Mouse (Mus musculus): ENCODE results near the gene Epn2. TPM values are rescaled to one million over a fixed set of nuclear protein-coding genes. Genes with fewer than 3 reads are reported as not detected.

Gene Epn2
- total and polyA plus RNA-seq, 3 experiments = 20.4 to 24.9 (median 23.1) TPM

DNA sequence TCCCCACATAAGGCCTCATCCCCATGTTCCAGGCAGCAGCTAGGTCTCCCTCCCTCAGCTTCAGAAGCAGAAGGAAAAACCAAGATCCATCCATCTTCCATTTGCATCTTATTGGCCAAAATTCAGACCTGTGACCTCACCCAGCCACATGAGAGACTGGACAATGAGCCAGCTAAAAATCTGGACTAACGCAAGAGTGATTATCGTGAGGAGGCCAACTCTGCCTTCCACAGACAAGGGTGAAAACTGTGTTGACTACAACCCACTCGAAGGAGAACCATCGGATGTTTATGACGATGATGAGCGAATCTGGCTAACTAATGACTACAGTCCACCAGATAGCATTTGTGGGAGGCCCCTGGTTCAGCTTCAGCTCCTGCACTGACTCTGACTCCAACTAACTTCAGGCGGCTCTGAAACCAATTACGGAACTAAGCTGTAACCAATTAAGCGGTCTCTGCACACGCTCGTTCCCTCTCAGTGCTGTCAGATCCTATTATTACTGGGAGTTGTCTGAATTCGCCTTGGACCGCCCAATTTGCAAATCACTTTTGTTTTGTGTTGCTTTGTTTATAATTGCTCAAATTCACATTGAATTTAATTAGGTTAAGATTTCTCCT, 96.2 kb downstream of the Epn2 start:
- 85% methylated on average over 13 of the region's 13 CpGs for WGBS
- DNase-seq = no peak
- Histone ChIP-seq H3K27me3 (ENCODE audit: control insufficient read depth, insufficient read depth, low read length) (no peaks in the 10 kb centered on the region), H3K9ac (ENCODE audit: low read depth, low read length) (no peak overlapping the region), H3K27ac (no peak overlapping the region), H3K4me3 (no peak overlapping the region), H3K79me2 (replicated peaks; ENCODE audit: control insufficient read depth, insufficient read depth, low read length) (no peaks in the 10 kb centered on the region), H3K4me1 (ENCODE audit: control insufficient read depth, insufficient read depth, low read length) (peaks cover 2% of the 10 kb centered on the region; the same call in 1 of the 2 replicates), H3K36me3 (ENCODE audit: control insufficient read depth, insufficient read depth, low read length) (no peaks in the 10 kb centered on the region)
- TF ChIP-seq POLR2A (IDR thresholded peaks at IDR 0.05; ENCODE audit: insufficient read depth, low read depth, low read length) (no peak), EP300 (IDR thresholded peaks at IDR 0.05; ENCODE audit: insufficient read depth, low read depth, low read length) (no peak), CTCF (IDR thresholded peaks at IDR 0.05) (no peak)
- intact Hi-C loops (cut with DNase I) = loop anchor here (5.0 kb wide), 1 partner anchor 41 kb away; no protein-coding TSS in a partner anchor

DNA sequence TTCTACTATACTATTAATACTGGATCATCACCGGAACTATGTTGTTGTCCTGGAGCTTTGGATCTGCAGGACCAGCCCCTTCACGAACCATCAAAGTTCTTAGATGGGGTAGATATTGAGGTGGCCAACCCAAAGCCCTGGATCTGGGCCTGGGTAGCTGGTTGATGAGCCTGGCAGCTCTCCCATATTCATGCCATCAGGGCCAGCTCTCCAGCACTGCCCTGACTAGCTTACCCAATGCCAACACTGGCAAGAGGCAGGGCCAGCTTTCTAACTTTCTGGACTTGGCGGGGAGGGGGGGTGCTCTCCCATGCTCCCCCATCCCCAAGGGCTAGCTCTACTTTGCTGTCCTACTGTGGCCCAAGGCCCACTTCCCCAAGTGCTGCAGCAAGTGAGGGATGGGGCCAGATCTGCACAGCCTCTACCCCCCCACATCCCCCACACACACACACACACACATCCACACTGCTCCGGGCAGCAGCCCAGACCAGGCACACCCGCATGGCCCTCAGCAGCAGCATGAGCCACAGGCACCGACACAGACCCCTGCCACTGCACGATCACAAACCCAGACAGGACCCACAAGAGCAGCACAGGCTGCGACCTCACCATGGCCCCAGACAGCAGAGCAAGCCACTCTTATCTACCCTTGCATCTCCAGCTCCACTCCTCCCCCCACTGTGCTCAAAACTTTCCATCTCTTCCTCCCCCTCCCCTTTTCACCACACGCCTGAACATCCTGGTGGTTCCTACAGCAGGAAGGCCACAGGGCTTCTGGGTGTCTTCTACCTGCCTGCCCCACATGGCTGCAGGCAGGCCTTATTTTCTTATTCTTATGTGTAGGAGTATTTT, 98.0 kb downstream of the Epn2 start:
- TF ChIP-seq EP300 (IDR thresholded peaks at IDR 0.05; ENCODE audit: insufficient read depth, low read depth, low read length) = no peak
- no peak for TF ChIP-seq CTCF (IDR thresholded peaks at IDR 0.05)
- TF ChIP-seq POLR2A (IDR thresholded peaks at IDR 0.05; ENCODE audit: insufficient read depth, low read depth, low read length) = no peak
- H3K9ac ChIP-seq (ENCODE audit: low read depth, low read length) = no peak overlapping the region
- no peak overlapping the region for H3K27ac ChIP-seq
- 71% methylated on average over 9 of the region's 9 CpGs for WGBS
- no peaks in the 10 kb centered on the region for H3K27me3 ChIP-seq (ENCODE audit: control insufficient read depth, insufficient read depth, low read length)
- H3K4me1 ChIP-seq (ENCODE audit: control insufficient read depth, insufficient read depth, low read length) = no peaks in the 10 kb centered on the region
- no peak for DNase-seq
- no peaks in the 10 kb centered on the region for H3K36me3 ChIP-seq (ENCODE audit: control insufficient read depth, insufficient read depth, low read length)
- intact Hi-C loops (cut with DNase I) = loop anchor here (5.0 kb wide), 1 partner anchor 39 kb away; no protein-coding TSS in a partner anchor
- H3K79me2 ChIP-seq (replicated peaks; ENCODE audit: control insufficient read depth, insufficient read depth, low read length) = no peaks in the 10 kb centered on the region
- no peak overlapping the region for H3K4me3 ChIP-seq

DNA sequence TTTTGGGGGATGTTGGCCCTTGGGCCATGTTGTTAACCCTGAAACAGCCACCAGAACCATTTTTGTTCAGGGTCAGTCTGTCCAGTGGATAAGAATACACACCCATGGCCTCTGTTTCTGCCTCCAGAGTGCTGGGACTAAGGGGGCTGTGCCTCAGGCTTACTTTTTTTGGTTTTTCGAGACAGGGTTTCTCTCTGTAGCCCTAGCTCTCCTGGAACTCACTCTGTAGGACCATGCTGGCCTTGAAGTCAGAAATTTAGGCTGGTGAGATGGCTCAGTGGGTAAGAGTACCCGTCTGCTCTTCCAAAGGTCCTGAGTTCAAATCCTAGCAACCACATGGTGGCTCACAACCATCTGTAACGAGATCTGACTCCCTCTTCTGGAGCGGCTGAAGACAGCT, 100.7 kb downstream of the Epn2 start:
- no peak overlapping the region for H3K27ac ChIP-seq
- no peak for DNase-seq
- no peak overlapping the region for H3K4me3 ChIP-seq
- no peak overlapping the region for H3K9ac ChIP-seq (ENCODE audit: low read depth, low read length)
- H3K79me2 ChIP-seq (replicated peaks; ENCODE audit: control insufficient read depth, insufficient read depth, low read length) = no peaks in the 10 kb centered on the region
- 90% methylated on average over 4 of the region's 4 CpGs for WGBS
- H3K36me3 ChIP-seq (ENCODE audit: control insufficient read depth, insufficient read depth, low read length) = no peaks in the 10 kb centered on the region
- H3K4me1 ChIP-seq (ENCODE audit: control insufficient read depth, insufficient read depth, low read length) = no peaks in the 10 kb centered on the region
- TF ChIP-seq CTCF (IDR thresholded peaks at IDR 0.05) = no peak
- TF ChIP-seq POLR2A (IDR thresholded peaks at IDR 0.05; ENCODE audit: insufficient read depth, low read depth, low read length) = no peak
- no peak for TF ChIP-seq EP300 (IDR thresholded peaks at IDR 0.05; ENCODE audit: insufficient read depth, low read depth, low read length)
- intact Hi-C loops (cut with DNase I) = no loop called here
- H3K27me3 ChIP-seq (ENCODE audit: control insufficient read depth, insufficient read depth, low read length) = no peaks in the 10 kb centered on the region

DNA sequence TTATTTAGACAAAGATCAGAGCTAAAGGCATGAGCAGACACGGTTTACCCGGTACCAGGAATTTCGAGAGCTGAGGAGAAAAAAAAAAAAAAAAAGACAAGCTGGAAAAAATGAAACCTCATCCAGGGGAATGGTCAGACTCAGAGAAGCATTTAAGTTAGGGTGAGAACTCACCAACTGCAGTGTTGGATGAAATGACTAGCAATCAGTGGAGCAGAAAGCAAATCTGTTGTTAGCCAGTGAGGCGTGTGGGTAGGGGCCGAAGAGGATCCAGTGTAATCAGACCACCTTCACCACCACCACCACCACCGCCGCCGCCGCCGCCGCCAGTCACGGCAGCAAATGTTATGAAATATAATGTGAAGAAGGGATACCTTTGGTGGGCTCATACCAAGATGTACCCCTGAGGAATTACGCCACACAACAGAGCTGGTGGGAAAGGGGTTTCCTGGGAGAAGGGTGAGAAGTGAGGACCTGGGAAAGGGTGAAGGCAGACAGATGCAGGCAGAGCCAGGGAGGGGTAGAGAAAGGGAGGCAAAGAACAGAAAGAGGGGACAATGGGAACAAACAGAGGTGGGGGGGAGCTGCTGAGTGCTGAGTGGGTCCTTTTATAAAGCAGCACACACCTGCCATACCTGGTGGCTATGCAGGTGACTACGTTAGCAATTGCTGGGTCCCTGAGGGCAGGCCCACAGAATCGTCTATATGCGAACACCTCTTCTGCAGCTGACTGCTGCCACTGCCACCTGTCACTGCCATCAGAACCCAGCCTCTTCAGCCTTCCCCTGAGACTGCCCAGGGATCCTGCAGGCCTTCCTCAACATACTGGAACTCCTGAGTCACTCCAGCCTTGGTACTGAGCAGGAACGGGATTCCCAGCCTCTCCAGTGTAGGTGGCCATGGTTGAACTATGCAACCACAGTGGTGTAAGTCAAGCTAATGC, 101.7 kb downstream of the Epn2 start:
- Histone ChIP-seq H3K79me2 (replicated peaks; ENCODE audit: control insufficient read depth, insufficient read depth, low read length) (no peaks in the 10 kb centered on the region), H3K27me3 (ENCODE audit: control insufficient read depth, insufficient read depth, low read length) (no peaks in the 10 kb centered on the region), H3K27ac (no peak overlapping the region), H3K4me1 (ENCODE audit: control insufficient read depth, insufficient read depth, low read length) (no peaks in the 10 kb centered on the region), H3K36me3 (ENCODE audit: control insufficient read depth, insufficient read depth, low read length) (no peaks in the 10 kb centered on the region), H3K9ac (ENCODE audit: low read depth, low read length) (no peak overlapping the region), H3K4me3 (no peak overlapping the region)
- intact Hi-C loops (cut with DNase I) = no loop called here
- 75% methylated on average over 17 of the region's 17 CpGs for WGBS
- TF ChIP-seq EP300 (IDR thresholded peaks at IDR 0.05; ENCODE audit: insufficient read depth, low read depth, low read length) (no peak), CTCF (IDR thresholded peaks at IDR 0.05) (no peak), POLR2A (IDR thresholded peaks at IDR 0.05; ENCODE audit: insufficient read depth, low read depth, low read length) (no peak)
- DNase-seq = no peak

DNA sequence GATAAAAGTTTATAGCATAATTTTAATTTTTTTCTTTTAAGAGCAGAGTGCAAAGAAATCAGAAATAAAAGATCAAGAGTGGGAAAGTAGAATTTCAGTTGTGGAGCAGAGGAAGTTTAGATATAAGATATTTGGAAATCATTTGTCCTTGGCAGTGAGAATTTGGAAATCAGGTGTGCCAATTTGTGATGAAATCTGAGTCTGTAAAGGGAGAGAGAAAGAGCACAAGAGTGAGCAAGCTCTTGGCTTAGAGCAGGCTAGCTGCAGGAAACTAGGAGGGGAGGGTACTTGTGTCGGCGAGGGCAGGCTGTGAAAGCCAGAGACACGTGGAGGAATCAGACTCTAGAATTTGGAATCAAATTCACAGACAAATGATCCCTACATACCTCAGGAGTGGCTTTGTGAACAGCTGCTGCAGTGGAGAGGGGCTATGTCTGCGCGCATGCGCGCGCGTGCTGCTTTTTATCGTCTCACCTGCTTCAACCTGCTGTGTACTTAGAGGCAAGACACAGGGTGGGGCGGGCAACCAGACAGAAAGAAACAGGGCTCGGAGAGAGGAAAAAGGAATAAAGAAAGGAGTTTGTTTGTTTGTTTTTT, 102.6 kb downstream of the Epn2 start:
- no peaks in the 10 kb centered on the region for H3K79me2 ChIP-seq (replicated peaks; ENCODE audit: control insufficient read depth, insufficient read depth, low read length)
- WGBS = 52% methylated on average over 12 of the region's 12 CpGs
- H3K36me3 ChIP-seq (ENCODE audit: control insufficient read depth, insufficient read depth, low read length) = no peaks in the 10 kb centered on the region
- H3K27ac ChIP-seq = no peak overlapping the region
- no peaks in the 10 kb centered on the region for H3K4me1 ChIP-seq (ENCODE audit: control insufficient read depth, insufficient read depth, low read length)
- no peak for TF ChIP-seq EP300 (IDR thresholded peaks at IDR 0.05; ENCODE audit: insufficient read depth, low read depth, low read length)
- TF ChIP-seq POLR2A (IDR thresholded peaks at IDR 0.05; ENCODE audit: insufficient read depth, low read depth, low read length) = no peak
- no peak for TF ChIP-seq CTCF (IDR thresholded peaks at IDR 0.05)
- H3K4me3 ChIP-seq = no peak overlapping the region
- no peak overlapping the region for H3K9ac ChIP-seq (ENCODE audit: low read depth, low read length)
- intact Hi-C loops (cut with DNase I) = no loop called here
- DNase-seq = no peak
- no peaks in the 10 kb centered on the region for H3K27me3 ChIP-seq (ENCODE audit: control insufficient read depth, insufficient read depth, low read length)

Data from heart, adult 2 months (tissue).